Mouse (Mus musculus): ENCODE measurements around the gene Trim28. TPM values are rescaled to one million over a fixed set of nuclear protein-coding genes. Genes with fewer than 3 reads are reported as not detected.
A peak's percentile ranks its signal among the peaks of the same experiment; 100 is the strongest.

Trim28 gene
- total and polyA plus RNA-seq, 3 experiments: 104 to 1,160 (median 702) TPM

GRCm38 (mm10) chr7:13003380-13003779 lies 4.5 kb downstream of the Trim28 start:
- H3K4me3 ChIP-seq (ENCODE audit: control insufficient read depth in 1 of 2, insufficient read depth in 1 of 2, low read depth in 2 of 2, low read length in 2 of 2): no peak overlapping the region

DNA sequence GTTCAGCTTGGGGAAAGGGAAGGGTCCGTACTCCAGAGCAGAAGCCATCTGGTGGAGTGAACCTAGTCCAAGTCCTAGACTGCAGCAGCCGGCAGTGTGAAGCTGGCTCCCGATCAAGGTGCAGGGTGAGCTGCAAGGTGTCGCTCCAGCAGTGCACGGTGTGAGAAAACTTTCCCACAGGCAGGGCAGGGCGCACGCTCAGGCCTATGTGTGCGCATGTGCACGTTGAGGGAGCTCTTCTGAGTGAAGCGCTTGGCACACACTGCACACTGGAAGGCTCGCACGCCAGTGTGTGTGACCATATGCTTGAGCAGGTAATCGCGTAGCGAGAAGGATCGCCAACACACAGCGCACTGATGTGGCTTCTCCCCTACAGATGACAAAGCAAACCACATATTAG lies 7.1 kb downstream of the Trim28 start:
- no peak for DNase-seq (ENCODE audit: low read depth, low spot score)
- Histone ChIP-seq H3K4me1 (ENCODE audit: control insufficient read depth in 1 of 2, insufficient read depth in 2 of 2, low read length in 2 of 2) (peaks cover 0 to 8% of the 10 kb centered on the region in 2 experiments; a peak in 1 of 4 replicates), H3K36me3 (ENCODE audit: control insufficient read depth in 1 of 2, insufficient read depth in 2 of 2, low read length in 2 of 2) (no peaks in the 10 kb centered on the region; a peak in 1 of 4 replicates), H3K27me3 (ENCODE audit: control insufficient read depth in 1 of 2, insufficient read depth in 2 of 2, low read length in 2 of 2) (no peaks in the 10 kb centered on the region), H3K79me2 (ENCODE audit: control insufficient read depth, insufficient read depth, low read length, poor library complexity) (peaks cover 20% of the 10 kb centered on the region), H3K27ac (ENCODE audit: control insufficient read depth, low read depth, low read length) (no peak overlapping the region), H3K9ac (ENCODE audit: control insufficient read depth, low read depth, low read length, poor library complexity, severe bottlenecking) (no peak overlapping the region), H3K4me3 (ENCODE audit: control insufficient read depth in 1 of 2, insufficient read depth in 1 of 2, low read depth in 2 of 2, low read length in 2 of 2) (no peak overlapping the region), H3K9me3 (replicated peaks; ENCODE audit: insufficient read depth, low read length) (no peaks in the 10 kb centered on the region)
- TF ChIP-seq BHLHE40 (IDR thresholded peaks at IDR 0.05; ENCODE audit: borderline replicate concordance, low read depth, low read length): no peak
- no peak for TF ChIP-seq TCF12 (IDR thresholded peaks at IDR 0.05; ENCODE audit: low read depth, low read length)
- TF ChIP-seq HCFC1 (IDR thresholded peaks at IDR 0.05; ENCODE audit: low read depth, low read length): no peak
- TF ChIP-seq TBP (IDR thresholded peaks at IDR 0.05; ENCODE audit: low read depth, low read length): no peak
- no peak for TF ChIP-seq NELFE (IDR thresholded peaks at IDR 0.05; ENCODE audit: low read depth, low read length)
- no peak for TF ChIP-seq USF2 (IDR thresholded peaks at IDR 0.05; ENCODE audit: borderline replicate concordance in 1 of 2, insufficient read depth in 1 of 2, low read depth in 1 of 2, low read length in 2 of 2)
- no peak for TF ChIP-seq E2F4 (IDR thresholded peaks at IDR 0.05; ENCODE audit: borderline replicate concordance, low read depth, low read length)
- TF ChIP-seq RAD21 (IDR thresholded peaks at IDR 0.05; ENCODE audit: low read depth, low read length): no peak
- no peak for TF ChIP-seq UBTF (IDR thresholded peaks at IDR 0.05; ENCODE audit: borderline replicate concordance, insufficient read depth, low read depth, low read length)
- no peak for TF ChIP-seq MAFK (IDR thresholded peaks at IDR 0.05; ENCODE audit: borderline replicate concordance, low read depth, low read length)
- no peak for TF ChIP-seq ZMIZ1 (IDR thresholded peaks at IDR 0.05; ENCODE audit: low read depth, low read length)
- TF ChIP-seq CHD1 (IDR thresholded peaks at IDR 0.05; ENCODE audit: low read depth, low read length): no peak
- TF ChIP-seq ELF1 (IDR thresholded peaks at IDR 0.05; ENCODE audit: low read depth, low read length): no peak
- no peak for TF ChIP-seq ZC3H11A (IDR thresholded peaks at IDR 0.05; ENCODE audit: low read depth, low read length)
- TF ChIP-seq MXI1 (IDR thresholded peaks at IDR 0.05; ENCODE audit: low read depth, low read length): no peak
- no peak for TF ChIP-seq RCOR1 (IDR thresholded peaks at IDR 0.05; ENCODE audit: low read depth, low read length)
- TF ChIP-seq CTCF (IDR thresholded peaks at IDR 0.05 in 2 of 3, conservative IDR thresholded peaks at IDR 0.05 in 1 of 3; ENCODE audit: control insufficient read depth in 1 of 3, insufficient read depth in 1 of 3, low read depth in 2 of 3, low read length in 3 of 3, poor library complexity in 1 of 3, severe bottlenecking in 1 of 3): no peak

More at GRCm38 (mm10) chr7:13003380-13003779, 4.5 kb downstream of the Trim28 start:
- no peak overlapping the region for H3K27ac ChIP-seq (ENCODE audit: control insufficient read depth, low read depth, low read length)
- peaks cover 8% of the 10 kb centered on the region; the same call in 1 of the 2 replicates for H3K79me2 ChIP-seq (ENCODE audit: control insufficient read depth, insufficient read depth, low read length, poor library complexity)
- H3K9me3 ChIP-seq (replicated peaks; ENCODE audit: insufficient read depth, low read length): no peaks in the 10 kb centered on the region
- no peaks in the 10 kb centered on the region for H3K27me3 ChIP-seq (ENCODE audit: control insufficient read depth in 1 of 2, insufficient read depth in 2 of 2, low read length in 2 of 2)
- 0 out of 4 replicates have a peak, but pooled peaks cover 0 to under 1% of the 10 kb centered on the region in 2 experiments for H3K4me1 ChIP-seq (ENCODE audit: control insufficient read depth in 1 of 2, insufficient read depth in 2 of 2, low read length in 2 of 2)
- no peak for DNase-seq (ENCODE audit: low read depth, low spot score)
- no peak overlapping the region for H3K9ac ChIP-seq (ENCODE audit: control insufficient read depth, low read depth, low read length, poor library complexity, severe bottlenecking)
- TF ChIP-seq SMC3 (IDR thresholded peaks at IDR 0.05; ENCODE audit: low read depth, low read length): no peak
- peak in 1 of 3 experiments; percentile 21; a peak in 1 of 6 replicates for TF ChIP-seq CTCF (IDR thresholded peaks at IDR 0.05 in 2 of 3, conservative IDR thresholded peaks at IDR 0.05 in 1 of 3; ENCODE audit: control insufficient read depth in 1 of 3, insufficient read depth in 1 of 3, low read depth in 2 of 3, low read length in 3 of 3, poor library complexity in 1 of 3, severe bottlenecking in 1 of 3)
- TF ChIP-seq ETS1 (IDR thresholded peaks at IDR 0.05; ENCODE audit: low read depth, low read length): no peak
- TF ChIP-seq ZMIZ1 (IDR thresholded peaks at IDR 0.05; ENCODE audit: low read depth, low read length): no peak
- no peak for TF ChIP-seq MAX (IDR thresholded peaks at IDR 0.05; ENCODE audit: low read length)
- no peaks in the 10 kb centered on the region for H3K36me3 ChIP-seq (ENCODE audit: control insufficient read depth in 1 of 2, insufficient read depth in 2 of 2, low read length in 2 of 2)

Measured in MEL (cell line).